Mouse (Mus musculus) lung, postnatal 0 days (tissue): ENCODE results near the gene Lypd6.

Source experiments
- CTCF ChIP-seq: IDR thresholded peaks from 2 replicates; pipeline ENCODE4 v1.5.1; 2016; ENCODE audit warnings: antibody characterized with exemption, mild to moderate bottlenecking
- EP300 ChIP-seq: IDR thresholded peaks from 2 replicates; pipeline ENCODE4 v1.6.1; 2016; ENCODE audit warnings: antibody characterized with exemption, mild to moderate bottlenecking, control low read depth

- TF ChIP-seq CTCF (no peak), EP300 (no peak)
Measured at GRCm38 (mm10) chr2:50166082-50166481, 99.9 kb downstream of the Lypd6 start.
